Mouse (Mus musculus) kidney, adult 9 months (tissue): ENCODE measurements at regions not wholly inside any gene's neighbourhood (a gene's known extent, or its start where the extent isn't known, plus 50 kb on each side); places are given as distances from the start of the nearest gene placed in this dataset.

Experiments used
- DNase-seq: peaks from one replicate; pipeline ENCODE4 v3.0.0; 2022

DNA sequence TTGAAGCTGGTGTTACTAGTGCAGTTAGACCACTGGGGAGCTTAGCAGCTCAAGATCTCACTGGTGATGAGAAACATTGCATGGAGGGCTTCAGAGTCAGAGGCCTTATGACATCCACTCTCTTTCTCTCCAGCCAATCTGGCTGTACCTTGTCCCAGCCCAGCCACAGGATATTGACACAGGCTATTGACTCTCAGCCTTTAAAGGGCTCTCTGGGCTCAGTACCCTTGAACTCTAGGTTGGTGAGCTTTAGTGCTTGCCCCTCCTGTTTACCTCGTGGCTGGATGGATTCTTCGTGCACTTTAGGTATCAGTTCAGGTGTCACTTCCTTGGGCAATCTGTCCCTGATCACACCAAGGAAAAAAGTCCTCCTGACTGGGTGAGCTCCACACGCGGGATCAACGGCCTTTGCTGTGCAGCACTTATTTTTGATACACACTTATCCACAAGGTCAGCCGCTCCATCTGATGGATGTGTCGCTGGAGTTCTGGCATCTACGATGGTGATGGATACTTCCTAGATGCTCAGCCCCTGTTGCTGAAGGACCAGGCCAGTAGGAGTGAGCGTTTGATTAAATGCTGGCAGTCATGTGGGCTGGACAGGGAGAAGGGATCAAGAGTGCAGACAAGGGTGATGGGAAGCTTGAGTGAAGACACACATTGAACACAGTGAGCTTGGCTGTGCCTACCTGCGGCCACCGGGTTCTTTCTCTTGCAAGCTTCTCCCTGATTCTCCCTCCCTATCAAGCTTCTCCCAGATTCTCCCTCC, 177.7 kb downstream of the Snx10 start:
- DNase-seq, result no peak

DNA sequence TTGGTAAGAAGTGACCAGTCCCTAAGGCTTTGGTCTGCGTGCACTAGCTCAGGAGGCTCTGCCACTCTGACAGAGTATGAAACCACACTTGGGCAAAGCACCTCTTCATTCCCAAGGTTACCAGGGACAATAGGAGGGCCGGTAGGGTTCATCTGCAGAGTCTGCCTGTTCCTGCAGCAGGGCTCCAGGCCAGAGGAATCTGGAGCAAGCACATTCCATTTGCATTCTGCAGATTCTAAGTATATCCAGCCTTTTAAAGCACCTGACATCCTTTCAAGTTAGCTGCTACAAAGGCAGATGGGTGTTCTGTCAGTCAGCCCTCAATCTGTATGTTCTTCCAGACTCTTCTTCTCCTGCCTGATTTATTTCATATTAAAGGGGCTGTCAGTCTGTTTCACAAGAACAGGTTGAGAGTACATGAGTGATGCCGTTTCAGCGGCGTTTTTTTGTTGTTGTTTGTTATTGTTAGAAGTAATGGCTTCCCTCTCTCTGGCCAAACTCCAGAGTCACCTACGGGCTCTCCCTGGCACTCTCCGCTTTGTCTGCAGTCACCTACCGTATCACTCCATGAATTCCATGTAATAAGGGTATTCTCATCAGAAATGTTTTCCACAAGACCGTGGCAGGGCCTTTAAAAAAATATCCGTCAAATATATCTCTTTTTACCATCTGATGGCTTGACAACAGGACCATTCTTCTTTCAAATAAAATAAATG, 178.9 kb downstream of the Snx10 start:
- DNase-seq, result peak; percentile 27

DNA sequence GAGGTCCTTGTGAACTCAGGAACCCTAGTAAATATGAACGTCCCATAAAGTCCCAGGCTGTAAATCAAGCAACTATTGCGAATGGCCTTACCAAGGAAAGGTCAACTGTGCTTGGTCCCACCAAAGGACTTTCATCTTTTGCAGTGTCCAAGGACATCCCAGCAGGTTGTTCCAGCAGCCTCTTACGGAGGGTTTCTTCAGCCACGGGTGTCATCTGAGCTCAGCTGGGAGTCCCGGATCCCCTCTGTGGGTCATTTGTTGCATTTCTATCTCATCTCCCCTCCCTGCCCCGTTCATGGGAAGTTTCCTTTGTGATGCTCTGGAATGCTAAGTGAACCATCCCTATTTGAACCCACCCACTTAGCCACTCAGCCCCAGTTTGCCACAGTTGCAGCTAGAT, 184.3 kb downstream of the Snx10 start:
- DNase-seq, result no peak

DNA sequence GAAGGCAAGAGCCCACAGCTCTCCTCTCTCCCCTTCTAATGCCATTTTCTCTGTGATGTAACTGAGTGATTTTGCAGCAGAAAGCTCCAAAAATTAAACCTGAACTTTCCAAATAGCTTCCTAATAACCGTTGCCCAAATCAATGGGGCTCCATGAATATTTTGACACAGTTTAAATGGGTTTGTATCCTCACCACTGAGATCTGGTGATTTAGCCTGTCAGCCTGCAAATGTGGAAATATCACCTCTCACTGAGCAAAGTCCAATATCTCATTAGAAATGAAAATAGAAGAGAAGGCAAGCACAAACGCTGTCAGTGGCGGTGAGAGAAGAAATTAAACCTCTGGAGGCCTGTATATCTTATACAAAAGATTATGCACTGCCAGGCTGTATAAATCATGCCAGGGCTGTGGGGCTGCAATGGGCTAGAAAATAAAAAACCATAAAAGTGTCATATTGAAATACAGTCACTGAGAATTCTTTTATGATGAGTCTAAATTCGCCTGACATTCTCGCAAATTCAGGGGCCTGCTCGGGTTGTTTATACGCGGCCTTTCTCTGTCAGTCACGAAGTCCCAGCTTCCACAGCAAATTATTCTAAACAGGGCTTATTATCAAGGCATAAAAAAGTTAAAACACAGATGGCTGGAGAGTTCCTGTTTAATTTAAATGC, 185.1 kb downstream of the Snx10 start:
- no peak for DNase-seq

DNA sequence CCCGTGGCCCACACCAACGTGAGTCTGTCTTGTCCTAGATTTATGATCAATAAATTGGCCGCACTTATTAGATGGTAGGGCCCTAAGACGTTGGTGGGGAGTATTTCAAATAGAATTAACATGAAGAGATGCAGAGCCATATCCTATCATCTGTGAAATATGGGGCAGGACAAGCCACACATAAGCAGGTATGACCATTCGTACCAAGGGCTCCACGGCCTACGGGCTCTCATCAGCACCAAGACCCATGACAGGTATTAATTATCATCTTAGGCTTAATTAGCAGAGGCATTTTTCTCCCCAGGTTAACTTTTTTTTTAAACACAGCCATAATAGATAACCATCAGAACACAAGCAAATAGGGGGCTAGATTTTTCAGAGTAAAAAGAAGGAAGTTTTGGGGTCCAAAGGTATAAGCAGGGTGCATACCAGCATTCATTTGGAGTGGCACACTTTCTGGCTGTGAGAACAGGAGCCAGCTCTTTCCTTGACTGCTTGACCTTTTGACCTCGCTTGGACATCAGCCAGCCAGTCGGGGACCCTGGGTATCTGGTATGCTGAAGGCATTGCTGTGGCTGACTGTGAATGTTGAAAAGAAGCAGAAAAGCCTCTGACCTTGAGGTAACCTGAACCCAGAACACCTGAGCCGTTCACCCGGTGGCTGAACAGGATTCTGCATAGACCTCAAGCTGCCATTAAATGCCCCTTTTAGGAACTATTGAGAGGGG, 185.8 kb downstream of the Snx10 start:
- DNase-seq, result peak; percentile 50

DNA sequence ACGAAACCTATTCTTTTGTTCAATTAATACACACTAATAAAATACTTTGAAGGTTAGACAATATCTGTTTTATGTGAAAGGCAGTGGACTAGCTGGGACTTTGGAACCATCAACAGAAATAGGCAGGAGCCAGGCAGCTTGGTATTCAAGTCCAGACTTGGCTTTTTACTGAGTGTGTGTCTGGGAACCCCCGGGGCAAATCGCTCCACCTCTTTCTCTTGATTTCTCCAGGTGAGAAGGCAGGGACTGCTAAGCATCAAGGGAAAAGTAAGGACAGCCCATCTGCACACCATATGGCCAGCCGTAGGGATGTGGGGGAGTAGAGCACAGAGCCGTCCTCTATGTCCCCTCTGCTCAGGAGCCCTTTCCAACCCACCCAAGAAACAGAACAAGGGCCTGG, 186.5 kb downstream of the Snx10 start:
- no peak for DNase-seq

DNA sequence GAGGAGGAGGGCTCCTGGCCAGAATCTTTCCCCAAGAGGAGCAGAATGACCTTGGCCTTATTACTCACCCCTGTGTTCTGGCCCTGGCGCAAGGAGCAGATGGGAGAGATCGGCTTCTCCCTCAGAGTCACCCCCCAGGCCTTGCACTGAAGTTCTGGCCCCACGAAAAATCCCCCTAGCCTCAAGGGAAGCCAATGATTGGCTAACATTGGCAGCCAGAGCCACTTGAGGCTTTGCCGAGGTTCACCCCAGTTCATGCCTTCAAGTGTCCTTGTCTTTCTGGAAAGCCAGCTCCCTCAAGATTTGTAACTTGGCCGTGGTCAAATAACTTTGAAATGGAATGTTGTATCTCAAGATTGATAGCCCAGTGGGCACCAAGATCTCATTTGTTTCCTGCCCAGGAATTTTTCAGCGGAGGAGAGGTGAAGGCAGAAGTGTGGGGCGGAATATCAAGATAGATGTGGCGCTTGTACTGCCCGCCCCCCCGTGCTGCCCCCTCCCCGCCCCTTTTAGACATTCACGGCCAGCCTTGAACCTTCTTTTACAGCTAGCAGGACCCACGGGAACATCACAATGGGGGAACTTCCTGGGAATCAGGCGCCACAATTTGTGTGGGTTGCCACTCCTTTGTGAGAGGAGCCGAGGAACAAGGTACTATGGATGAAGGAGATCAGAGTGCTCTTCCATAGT, 187.4 kb downstream of the Snx10 start:
- DNase-seq, result no peak

DNA sequence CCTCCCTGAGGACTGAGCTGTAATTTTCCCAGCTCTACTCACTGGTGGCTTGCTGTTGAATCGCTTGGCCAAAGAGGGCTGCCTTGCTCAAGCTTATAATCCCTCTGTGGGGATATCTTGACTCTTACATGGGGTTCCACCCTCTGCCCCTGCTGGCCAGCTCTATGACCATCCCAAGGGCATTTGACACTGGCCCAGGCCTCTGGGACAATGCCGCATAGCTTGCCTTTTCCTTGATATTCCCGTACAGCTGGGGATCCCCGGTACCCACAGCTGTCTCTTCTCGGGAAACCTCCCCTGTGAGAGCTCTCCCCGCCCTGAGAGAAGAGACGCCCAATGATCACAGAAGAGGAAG, 187.9 kb downstream of the Snx10 start:
- no peak for DNase-seq

DNA sequence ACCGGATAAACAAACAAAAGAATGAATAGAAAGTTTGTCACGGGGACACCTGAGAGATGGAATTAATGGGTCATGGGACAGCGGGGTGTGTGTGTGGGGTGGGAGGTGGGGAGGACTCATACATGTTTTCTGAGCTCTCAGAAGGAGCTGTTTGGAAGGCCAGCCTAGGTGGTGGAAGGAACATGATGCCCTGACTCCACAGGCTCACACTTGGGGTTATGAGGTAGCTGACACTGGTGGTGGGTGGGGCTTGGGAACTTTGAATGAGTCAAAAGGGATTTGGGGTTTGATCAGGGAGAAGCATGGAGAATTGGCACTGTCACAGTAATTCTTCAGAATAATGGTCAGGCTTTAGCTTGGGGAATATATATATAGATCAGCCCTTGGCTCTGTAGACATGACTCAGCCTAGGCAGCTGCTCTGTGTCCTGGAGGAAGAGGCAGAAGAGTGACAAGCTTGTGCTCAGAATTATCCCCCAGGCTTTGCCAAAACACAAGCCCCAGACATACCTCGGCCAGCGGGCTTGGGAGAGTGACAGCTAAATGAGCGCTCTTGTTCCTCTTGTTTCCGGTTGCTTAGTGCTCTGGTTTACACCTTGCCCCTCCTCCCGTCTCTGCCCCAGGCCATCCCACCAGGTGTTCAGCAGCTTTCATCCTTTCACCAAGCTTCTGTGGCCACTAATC, 191.6 kb downstream of the Snx10 start:
- no peak for DNase-seq

DNA sequence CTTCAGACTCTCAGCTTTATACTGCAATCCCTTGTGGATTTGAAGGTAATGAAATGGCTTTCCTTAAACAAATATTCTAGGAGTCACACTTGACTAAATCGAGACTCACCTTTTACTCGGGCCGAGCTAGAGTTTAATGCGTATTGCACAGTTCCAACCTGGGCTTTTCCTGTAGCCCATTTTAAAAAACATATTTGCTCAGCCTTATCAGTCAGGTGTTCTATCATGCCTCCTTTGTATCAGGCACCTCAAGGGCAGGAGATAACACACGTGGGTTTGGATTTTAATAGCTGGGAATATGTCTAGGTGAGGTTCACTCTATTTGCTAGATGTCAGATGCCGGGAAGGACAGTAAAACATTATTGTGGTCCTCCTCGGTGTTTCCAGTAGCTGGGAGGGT, 193.7 kb downstream of the Snx10 start:
- no peak for DNase-seq

DNA sequence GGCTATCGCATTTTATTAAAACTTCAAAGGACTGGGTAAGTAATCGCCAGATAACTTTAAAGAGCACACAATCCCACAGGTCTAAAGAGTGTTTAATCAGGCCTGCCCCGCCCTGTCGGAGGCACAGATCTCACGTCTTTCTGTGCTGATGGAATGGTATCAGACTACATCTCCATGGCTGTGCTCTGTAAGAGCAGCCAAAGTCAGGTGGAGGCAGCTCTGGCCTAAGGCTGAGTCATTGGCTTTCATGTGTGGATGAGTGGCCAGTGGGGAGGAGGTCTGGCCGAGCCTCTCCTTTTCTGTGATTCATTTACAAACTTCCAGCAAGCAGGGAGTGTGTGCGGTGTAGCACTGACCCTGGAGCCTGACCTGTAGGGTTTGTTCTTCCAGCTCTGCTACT, 197.0 kb downstream of the Snx10 start:
- peak; percentile 87 for DNase-seq

DNA sequence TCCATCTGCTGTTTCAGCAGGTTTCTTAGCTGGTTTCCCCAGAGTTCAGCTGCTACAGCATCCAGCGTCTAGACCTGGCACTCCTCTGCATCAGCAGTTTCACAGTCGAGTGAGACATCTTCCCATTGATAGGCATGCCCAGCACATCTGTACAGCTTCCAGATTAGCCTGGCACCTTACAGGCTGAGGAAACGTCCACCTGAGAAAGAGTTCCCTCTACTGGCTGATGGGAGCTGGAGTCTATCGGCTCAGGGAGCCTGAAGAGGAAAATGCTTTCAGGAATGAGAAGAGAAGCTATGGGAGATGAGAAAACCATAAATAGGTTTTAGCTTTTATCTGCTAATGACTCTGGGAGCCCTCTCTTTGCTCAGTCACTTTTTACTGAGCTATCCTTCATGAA, 199.4 kb downstream of the Snx10 start:
- DNase-seq, result peak; percentile 39

DNA sequence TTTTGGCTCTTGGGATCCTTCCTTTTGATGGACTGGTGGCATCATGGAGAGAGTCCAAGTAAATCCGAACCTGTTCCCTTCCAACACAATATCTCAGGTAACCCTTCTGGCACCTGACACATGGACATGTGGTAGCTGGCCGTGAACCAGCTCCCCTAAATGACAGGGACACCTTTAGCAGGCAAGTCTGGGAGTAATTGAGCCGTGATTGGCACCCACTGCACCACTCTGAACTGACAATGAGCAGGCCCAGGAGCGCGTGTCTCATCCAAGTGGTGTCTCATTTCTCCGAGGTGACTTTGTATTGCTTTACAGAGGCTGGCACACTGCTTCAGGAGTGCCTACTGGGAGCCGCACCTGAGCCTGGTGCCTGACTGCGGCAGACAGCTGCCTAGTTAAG, 203.5 kb downstream of the Snx10 start:
- no peak for DNase-seq

DNA sequence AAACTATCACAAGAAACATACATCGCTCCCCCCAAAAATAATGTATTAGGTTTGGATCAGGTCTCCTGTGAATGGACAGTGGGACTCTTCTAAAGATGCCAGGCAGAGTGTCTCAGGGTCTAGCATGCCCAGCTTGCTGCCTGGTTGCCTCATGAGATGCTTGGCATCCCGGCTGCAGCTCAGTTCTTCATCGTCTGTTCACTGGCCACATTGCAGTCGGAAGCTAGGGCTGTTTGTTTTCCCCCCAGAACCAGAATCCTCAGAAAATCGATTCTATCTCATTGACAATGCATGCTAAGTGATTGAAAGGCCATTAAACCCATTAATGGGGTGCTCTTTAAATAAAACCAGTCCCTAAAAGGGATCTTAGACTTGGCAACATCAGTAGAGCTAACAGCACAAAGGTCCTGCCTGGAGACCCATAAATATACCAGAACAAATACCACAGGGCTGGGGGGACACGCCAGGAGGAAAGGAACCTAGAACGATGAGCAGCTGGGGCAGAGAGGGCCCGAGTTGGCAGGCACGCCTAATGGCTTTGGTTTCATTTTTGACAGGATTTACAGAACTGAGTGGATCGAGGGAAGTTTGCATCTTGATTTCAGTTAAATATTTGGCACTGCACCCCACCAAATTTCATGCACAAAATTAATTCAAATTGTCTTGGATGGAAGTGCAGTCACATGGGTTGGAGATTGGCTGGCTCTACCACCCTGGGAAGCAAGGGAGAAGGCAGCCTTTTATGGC, 205.3 kb downstream of the Snx10 start:
- no peak for DNase-seq

DNA sequence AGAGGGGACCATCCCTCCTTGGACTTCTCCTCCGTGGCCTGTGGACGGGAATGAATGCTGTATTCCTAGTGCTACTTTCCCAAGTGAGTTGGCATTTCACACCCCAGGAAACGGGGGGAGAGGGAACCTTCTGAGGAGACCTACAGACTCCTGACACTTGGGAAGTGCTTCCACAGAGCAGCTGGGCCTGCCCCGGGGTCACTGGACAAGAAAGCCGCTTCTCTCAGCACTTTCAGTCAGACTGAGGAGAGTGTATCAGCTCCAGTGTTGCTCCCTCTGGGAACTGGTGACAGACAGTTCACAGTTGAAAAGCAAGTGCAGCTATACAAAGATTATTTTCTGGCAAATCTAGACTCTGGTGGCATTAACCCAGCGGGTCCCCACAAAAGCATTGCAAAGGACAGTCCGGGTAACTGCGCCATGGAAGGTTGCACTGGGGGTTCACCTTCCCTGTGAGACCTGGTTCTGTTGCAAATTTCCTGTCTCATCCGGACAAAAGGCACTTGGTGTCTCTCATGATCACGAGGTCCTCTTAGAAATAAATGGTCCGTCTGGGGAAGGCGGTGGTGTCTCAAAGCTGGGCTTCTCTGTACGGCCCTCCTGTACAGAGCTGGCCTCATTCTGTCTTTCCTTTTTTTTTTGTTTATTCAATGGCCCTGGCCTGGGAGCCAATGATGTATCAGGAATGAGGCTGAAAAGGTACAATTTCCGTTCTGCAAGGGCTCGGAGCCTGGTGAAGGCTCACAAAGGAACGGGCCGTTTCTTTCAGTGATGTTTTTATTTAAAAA, 207.1 kb downstream of the Snx10 start:
- no peak for DNase-seq

DNA sequence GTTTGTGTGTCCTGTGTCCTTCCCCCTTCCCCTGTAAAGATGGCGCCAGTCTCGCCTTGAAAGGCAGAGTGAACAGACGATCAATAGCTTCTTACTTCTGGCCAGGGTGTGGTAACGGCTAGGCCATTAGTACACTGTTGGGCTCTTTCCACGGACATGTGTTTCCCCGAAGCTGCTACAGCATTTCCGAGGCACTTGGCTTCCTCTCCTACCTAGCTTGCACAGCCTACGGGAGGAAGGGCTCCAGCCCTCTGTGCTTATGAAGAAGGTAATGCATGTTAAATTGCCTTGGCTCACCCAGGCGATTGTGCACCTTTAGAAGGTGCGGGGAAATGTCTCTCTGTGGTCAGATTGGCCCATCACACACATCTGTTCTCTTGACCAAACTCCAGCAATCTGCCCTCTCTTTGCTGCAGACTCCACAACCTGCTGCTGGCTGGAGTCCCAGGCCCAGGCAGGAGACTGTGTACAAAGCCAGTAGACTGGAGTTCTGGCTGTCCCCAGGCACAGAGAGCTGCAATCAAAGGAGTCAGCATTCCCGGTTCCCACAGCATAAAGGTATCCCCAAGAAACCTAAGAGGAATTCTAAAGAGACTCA, 208.7 kb downstream of the Snx10 start:
- DNase-seq, result no peak

DNA sequence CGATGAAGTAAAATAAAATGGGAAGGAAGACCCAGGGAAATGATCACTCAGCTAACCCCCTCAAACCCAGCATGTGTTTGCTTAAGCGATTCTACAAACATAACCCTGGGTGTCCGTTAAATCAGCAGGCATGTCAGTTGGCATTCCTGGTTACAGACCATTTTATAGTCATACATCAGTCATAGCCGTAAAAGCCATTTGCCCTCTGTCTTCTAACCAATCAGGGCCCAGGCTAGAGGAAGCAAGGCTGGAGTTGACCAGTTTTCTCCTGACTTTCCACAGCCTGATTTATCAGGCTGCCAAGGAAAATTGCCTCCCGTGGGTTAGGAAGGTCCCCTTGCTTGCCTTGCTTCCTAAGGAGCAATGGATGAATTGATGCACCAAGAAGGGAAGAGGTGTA, 212.3 kb downstream of the Snx10 start:
- no peak for DNase-seq

DNA sequence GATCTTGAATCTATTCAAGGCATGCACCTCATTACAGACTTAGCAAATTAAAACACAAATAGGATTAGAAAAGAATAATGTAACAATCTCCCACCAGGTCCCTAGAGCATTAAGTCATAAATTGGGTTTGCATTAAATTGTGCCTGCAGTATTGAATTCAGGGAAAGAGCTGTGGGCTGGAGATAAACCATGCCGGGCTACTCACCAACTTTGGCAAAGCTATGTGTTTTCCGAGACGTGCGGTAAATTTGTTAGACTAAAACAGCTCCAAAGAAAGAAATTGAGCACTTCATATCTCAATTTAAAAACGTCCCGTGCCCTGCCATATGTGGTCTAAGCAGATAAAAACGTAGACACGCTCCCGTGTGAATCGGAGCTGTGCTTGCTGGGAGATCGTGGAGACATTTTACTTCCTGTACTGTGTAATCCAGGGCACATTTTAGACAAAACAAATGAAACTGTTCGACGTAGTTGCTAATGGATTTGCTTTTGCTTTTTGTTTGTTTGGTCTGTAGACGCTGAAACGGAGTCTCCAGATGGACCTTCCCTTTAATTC, 219.5 kb downstream of the Snx10 start:
- DNase-seq, result no peak

DNA sequence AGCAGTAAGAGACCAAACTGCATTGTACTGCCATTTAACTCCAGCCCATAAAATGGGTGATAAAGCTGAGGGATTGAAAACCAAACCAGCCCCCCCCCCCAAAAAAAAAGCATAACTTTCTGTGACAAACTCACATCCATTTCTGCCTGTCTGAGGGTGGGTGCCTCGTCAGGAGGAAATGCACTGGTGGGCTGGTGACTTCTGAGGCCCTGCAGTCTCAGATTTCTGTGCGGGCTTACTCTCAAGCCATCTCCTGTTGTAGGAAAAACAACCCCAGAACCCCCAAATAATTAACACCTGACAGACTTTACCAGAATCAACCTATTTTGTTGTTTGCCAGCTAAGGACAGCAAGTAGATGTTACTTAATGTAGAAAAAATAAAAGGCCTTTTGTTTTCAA, 220.9 kb downstream of the Snx10 start:
- DNase-seq, result no peak

DNA sequence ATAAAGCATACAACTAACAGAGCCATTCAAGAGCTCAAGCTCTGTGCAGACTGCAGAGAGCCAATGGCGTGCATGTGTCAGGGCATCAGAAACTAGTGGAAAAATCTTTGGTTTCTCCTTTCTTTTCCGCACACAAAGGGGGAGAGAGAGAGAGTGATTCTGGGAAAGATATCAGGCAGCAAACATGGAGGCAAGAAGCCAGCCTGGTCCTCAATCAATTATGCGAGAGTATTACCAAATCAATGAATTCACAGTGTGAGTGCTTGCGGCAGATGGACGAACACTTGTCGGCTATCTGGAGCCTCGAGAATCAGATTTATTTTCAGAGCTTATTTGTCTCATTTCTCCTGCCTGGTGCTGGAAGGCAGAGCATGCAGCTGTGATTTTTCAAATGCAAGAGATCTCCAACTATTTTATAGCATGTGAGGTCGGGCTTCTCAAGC, 230.6 kb downstream of the Snx10 start:
- DNase-seq, result no peak
